Mouse (Mus musculus) monocyte, adult 2 months (primary cell): Measurements from ENCODE around the gene Lrmda.

Experiments used
- DNase-seq, 2 experiments: peaks; one replicate each; pipeline ENCODE4 v3.0.0; 2022; ENCODE audit warnings: low spot score in 2 of 2, low read depth in 1 of 2

Gene Lrmda

GRCm38 (mm10) chr14:22473991-22474390, 454.5 kb downstream of the Lrmda start:
- DNase-seq, result no peak

GRCm38 (mm10) chr14:22493326-22493725, 473.8 kb downstream of the Lrmda start:
- no peak for DNase-seq

GRCm38 (mm10) chr14:22494290-22494689, 474.8 kb downstream of the Lrmda start:
- no peak for DNase-seq

- DNase-seq, result no peak
Observed at GRCm38 (mm10) chr14:22494866-22495265, 475.4 kb downstream of the Lrmda start.

- no peak for DNase-seq
Observed at GRCm38 (mm10) chr14:22495286-22495685, 475.8 kb downstream of the Lrmda start.

- no peak for DNase-seq
Observed at GRCm38 (mm10) chr14:22497636-22498131, 478.2 kb downstream of the Lrmda start.

GRCm38 (mm10) chr14:22509747-22510530, 490.4 kb downstream of the Lrmda start:
- no peak for DNase-seq

GRCm38 (mm10) chr14:22510531-22510785, 490.9 kb downstream of the Lrmda start:
- no peak for DNase-seq

GRCm38 (mm10) chr14:22514362-22515084, 495.0 kb downstream of the Lrmda start:
- DNase-seq, result no peak

- DNase-seq, result no peak
Observed at GRCm38 (mm10) chr14:22530706-22531105, 511.2 kb downstream of the Lrmda start.

GRCm38 (mm10) chr14:22533501-22533900, 514.0 kb downstream of the Lrmda start:
- no peak for DNase-seq

- DNase-seq, result no peak
Observed at GRCm38 (mm10) chr14:22545887-22546675, 526.6 kb downstream of the Lrmda start.

GRCm38 (mm10) chr14:22546676-22546984, 527.1 kb downstream of the Lrmda start:
- DNase-seq, result no peak

- no peak for DNase-seq
Observed at GRCm38 (mm10) chr14:22548286-22548685, 528.8 kb downstream of the Lrmda start.

GRCm38 (mm10) chr14:22549166-22549565, 529.7 kb downstream of the Lrmda start:
- DNase-seq, result no peak

GRCm38 (mm10) chr14:22552358-22552757, 532.8 kb downstream of the Lrmda start:
- no peak for DNase-seq

GRCm38 (mm10) chr14:22552841-22553240, 533.3 kb downstream of the Lrmda start:
- no peak for DNase-seq

- no peak for DNase-seq
Observed at GRCm38 (mm10) chr14:22553717-22554116, 534.2 kb downstream of the Lrmda start.

GRCm38 (mm10) chr14:22572486-22572885, 553.0 kb downstream of the Lrmda start:
- no peak for DNase-seq

- no peak for DNase-seq
Observed at GRCm38 (mm10) chr14:22573585-22573984, 554.1 kb downstream of the Lrmda start.

- DNase-seq, result no peak
Observed at GRCm38 (mm10) chr14:22574006-22574405, 554.5 kb downstream of the Lrmda start.

GRCm38 (mm10) chr14:22576441-22576840, 556.9 kb downstream of the Lrmda start:
- DNase-seq, result no peak
